Comparison of ENCODE assay signal across 8 mouse cellular contexts in genomic region chr10:78043406-78043836, GRCm38 (mm10). TPM values are rescaled to one million over a fixed set of nuclear protein-coding genes. Genes with fewer than 3 reads are reported as not detected.
DNase-seq lines count a peak whose midpoint lies in the region; ATAC-seq and TF ChIP-seq lines count a peak whose summit lies in the region.

Gene Aire, minus strand, starts transcription at chr10:78043610.

- intact Hi-C loops in heart, postnatal 36 days (cut with DNase I), result no loop called here

- TF ChIP-seq CTCF in G1E (IDR thresholded peaks at IDR 0.05; ENCODE audit: low read depth, low read length), result peak; percentile 60

- H3K4me2 ChIP-seq in forebrain, embryonic 11.5 days (ENCODE audit: low read depth, low read length, severe bottlenecking), result peak within 1 kb of the TSS; percentile 51
- peak within 1 kb of the TSS; percentile 47 for H3K4me2 ChIP-seq in lung, embryonic 16.5 days (ENCODE audit: low read depth, low read length)

- H3K36me3 ChIP-seq in G1E (replicated peaks), result no peaks in the 10 kb centered on the region
- no peaks in the 10 kb centered on the region for H3K36me3 ChIP-seq in forebrain, embryonic 11.5 days (ENCODE audit: control insufficient read depth, insufficient read depth, low read length)
- no peaks in the 10 kb centered on the region for H3K36me3 ChIP-seq in lung, embryonic 16.5 days (ENCODE audit: control insufficient read depth, insufficient read depth, low read length)

- ATAC-seq in G1E (ENCODE audit: extremely low read depth, insufficient number of reproducible peaks, low FRiP score, poor library complexity, severe bottlenecking), result no peak
- peak; percentile 54 for ATAC-seq in forebrain, embryonic 11.5 days (replicated peaks; ENCODE audit: low FRiP score)
- peak; percentile 51 for ATAC-seq in lung, embryonic 16.5 days (ENCODE audit: low read depth)

- no peak for DNase-seq in G1E (ENCODE audit: low spot score)
- peak; percentile 43 for DNase-seq in c-Kit-positive CD71-positive TER-119-negative erythroid progenitor cells, embryonic 14.5 days (ENCODE audit: low read depth)
- DNase-seq in forebrain, embryonic 11.5 days (ENCODE audit: low spot score), result peak; percentile 85
- peak; percentile 58 to 64 for DNase-seq in heart, postnatal 36 days
- DNase-seq in large intestine, adult 2 months (ENCODE audit: low read depth, low spot score), result peak; percentile 31
- DNase-seq in retina, embryonic 14.5 days (ENCODE audit: low spot score), result peak; percentile 80
- DNase-seq in thymus, postnatal 36 days, result peak; percentile 81 to 85

- WGBS in forebrain, embryonic 11.5 days, result under 1% methylated on average over 26 of the region's 27 CpGs
- WGBS in large intestine, adult 2 months, result 3% methylated on average over 27 of the region's 27 CpGs
- WGBS in lung, embryonic 16.5 days, result 4% methylated on average over 27 of the region's 27 CpGs

- no peaks in the 10 kb centered on the region for H3K4me1 ChIP-seq in G1E (ENCODE audit: insufficient read depth, low read depth, low read length)
- 0 out of 2 replicates have a peak, but pooled peaks cover 3% of the 10 kb centered on the region for H3K4me1 ChIP-seq in forebrain, embryonic 11.5 days (replicated peaks; ENCODE audit: control insufficient read depth, insufficient read depth, low read length)
- H3K4me1 ChIP-seq in lung, embryonic 16.5 days (replicated peaks; ENCODE audit: control insufficient read depth, insufficient read depth, low read length), result peaks cover 7% of the 10 kb centered on the region; the same call in 1 of the 2 replicates

- peak within 1 kb of the TSS; percentile 54 for H3K9ac ChIP-seq in forebrain, embryonic 11.5 days (ENCODE audit: low read length)
- peak within 1 kb of the TSS; percentile 19 for H3K9ac ChIP-seq in lung, embryonic 16.5 days (ENCODE audit: low read length)

- H3K27me3 ChIP-seq in G1E (ENCODE audit: insufficient read depth, low read length), result peaks cover 19% of the 10 kb centered on the region
- no peaks in the 10 kb centered on the region for H3K27me3 ChIP-seq in forebrain, embryonic 11.5 days (ENCODE audit: control insufficient read depth, insufficient read depth, low read length)
- H3K27me3 ChIP-seq in lung, embryonic 16.5 days (ENCODE audit: control insufficient read depth, insufficient read depth, low read depth, low read length), result peaks cover 2% of the 10 kb centered on the region; the same call in 1 of the 2 replicates

- no peak within 1 kb of the TSS for H3K27ac ChIP-seq in forebrain, embryonic 11.5 days (ENCODE audit: low read depth, low read length)
- no peak within 1 kb of the TSS for H3K27ac ChIP-seq in lung, embryonic 16.5 days (ENCODE audit: low read length)

- H3K9me3 ChIP-seq in G1E (replicated peaks), result no peaks in the 10 kb centered on the region
- no peaks in the 10 kb centered on the region for H3K9me3 ChIP-seq in forebrain, embryonic 11.5 days (ENCODE audit: control insufficient read depth, low read length)
- H3K9me3 ChIP-seq in lung, embryonic 16.5 days (ENCODE audit: control insufficient read depth, low read length), result no peaks in the 10 kb centered on the region

- H3K4me3 ChIP-seq in G1E (ENCODE audit: low read depth, low read length), result no peak within 1 kb of the TSS
- H3K4me3 ChIP-seq in forebrain, embryonic 11.5 days (ENCODE audit: low read depth, low read length), result peak within 1 kb of the TSS; percentile 21; the same call in 1 of the 2 replicates
- peak within 1 kb of the TSS; percentile 22 for H3K4me3 ChIP-seq in lung, embryonic 16.5 days (ENCODE audit: low read length)

RNA-seq across cellular contexts. Expression of gene Aire, which starts in this region (rescaled TPM):
- not detected in 2 replicates for total RNA-seq in G1E (2014; fragmentation: Nextera tagmentation)
- total RNA-seq in G1E (2017), result not detected in 2 replicates
- polyA plus RNA-seq in G1E (2012), result 0.10 and 0.17 TPM in 2 replicates
- 0.21 TPM in 1 of 2 replicates, not detected in the other for polyA plus RNA-seq in forebrain, embryonic 11.5 days (2014; fragmentation: Nextera tagmentation; extraction: Ambion mirVana)
- total RNA-seq in heart, postnatal 36 days (2021), result not detected
- polyA plus RNA-seq in large intestine, adult 2 months (2012; rRNA removed), result 0.34 and 0.53 TPM in 2 replicates
- 2.2 and 2.3 TPM in 2 replicates for polyA plus RNA-seq in lung, embryonic 16.5 days (2015; fragmentation: Nextera tagmentation; extraction: Ambion mirVana)

Comparison
In these comparisons a context has a peak if more than half of its experiments do, and no peak if none do; other contexts are left out.
1. Peak in DNase-seq, ATAC-seq, H3K4me3 ChIP-seq, H3K9ac ChIP-seq and H3K4me2 ChIP-seq in forebrain, embryonic 11.5 days; RNA of the gene not detected or under 1 TPM.
2. Peak in DNase-seq in heart, postnatal 36 days; RNA of the gene not detected or under 1 TPM.
3. Peak in DNase-seq in large intestine, adult 2 months; RNA of the gene not detected or under 1 TPM.